Mouse (Mus musculus) spleen, adult 12 weeks (tissue): ENCODE results near the gene Stard13.

Experiments used
- DNase-seq: peaks from one replicate; pipeline ENCODE4 v3.0.0; 2022; ENCODE audit warnings: low spot score

The Stard13 gene

DNA sequence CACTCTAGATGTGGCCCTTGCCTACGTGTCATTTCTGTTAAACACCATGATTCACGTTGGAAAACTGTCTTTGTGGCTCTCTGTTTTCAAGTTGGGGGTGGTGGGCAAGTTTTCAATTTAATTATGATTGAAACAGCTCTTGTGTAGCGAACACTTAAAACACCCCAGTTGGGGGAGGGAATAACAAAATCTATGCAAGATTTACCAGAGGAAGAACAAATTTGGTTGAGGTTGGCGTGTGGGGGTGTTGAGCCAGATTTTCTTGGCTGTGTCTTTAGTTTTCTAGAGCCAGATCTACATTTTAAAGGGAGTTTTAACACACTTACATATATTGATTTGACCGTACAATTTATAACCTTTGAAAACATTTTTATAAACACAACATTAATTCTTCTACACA, 173.9 kb downstream of the Stard13 start:
- DNase-seq, result no peak

GRCm38 (mm10) chr5:151059352-151059751, 174.3 kb downstream of the Stard13 start:
- DNase-seq, result no peak

DNA sequence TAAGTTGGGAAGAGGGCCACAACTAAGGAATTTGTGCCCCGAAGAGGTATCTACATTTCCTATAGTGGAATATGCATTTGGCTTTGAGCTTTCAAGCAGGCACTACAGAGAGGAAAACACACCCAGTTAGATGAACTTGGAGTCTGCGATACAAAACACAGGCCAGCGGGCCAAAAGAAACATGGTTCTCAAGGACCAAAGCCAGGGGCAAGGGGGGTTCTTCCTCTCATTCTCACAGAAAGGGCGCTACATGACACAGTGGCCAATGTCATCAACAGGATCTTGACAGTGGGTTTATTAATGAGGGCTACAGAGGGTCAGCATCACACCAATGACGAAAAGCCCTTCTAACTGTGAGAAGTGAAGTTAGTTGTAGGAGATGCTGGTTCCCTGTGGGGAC, 175.9 kb downstream of the Stard13 start:
- no peak for DNase-seq

DNA sequence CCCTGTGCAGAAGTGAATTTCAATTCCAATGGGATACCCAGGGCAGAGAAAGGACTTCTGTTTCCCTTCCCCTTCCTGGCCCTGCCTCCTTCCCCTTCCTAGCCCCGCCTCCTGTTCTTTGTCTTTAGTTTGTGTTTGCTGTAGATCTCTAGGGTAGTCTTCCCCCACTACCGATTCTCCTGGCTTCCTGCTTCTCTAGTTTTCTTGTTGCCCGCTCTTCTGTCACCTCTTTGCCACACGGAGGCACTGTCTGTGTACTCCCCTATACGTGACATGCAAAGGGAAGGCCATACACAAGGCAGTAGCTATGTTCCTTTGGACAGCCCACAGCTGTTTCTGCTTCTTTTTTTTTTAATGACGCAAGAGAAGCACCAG, 176.7 kb downstream of the Stard13 start:
- DNase-seq, result no peak

- DNase-seq, result no peak
Measured at GRCm38 (mm10) chr5:151056255-151056919, 177.2 kb downstream of the Stard13 start.

DNA sequence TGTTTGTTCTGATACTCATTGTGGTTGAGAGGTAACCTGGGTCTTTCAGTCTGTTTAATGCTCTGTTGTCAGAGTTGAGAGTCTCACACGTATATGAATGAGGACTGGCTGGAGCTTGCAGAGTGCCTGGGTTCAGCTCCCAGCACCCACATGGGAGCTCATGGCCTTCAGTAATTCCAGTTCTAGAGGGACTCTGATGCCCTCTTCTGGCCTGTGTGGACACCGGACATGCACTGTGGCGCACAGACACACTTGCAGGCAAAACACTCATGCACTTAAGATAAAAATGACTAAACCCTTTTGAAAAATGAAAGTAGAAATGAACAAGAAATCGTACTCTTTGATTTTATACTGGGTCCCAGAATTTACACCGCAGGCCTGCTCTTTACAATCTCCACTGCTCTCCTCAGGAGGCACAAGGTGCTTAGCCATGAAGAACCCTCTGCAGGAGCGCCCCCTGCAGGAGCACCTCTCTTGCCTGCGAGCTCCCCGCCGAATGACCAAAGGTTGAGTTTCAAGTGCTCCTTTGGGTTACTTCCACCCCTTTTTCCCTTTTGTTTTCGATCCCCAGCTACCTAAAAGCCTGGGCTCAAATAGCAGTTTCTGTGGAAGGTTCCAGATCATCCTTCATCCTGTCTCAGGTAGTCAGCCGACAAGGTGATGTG, 178.1 kb downstream of the Stard13 start:
- no peak for DNase-seq

DNA sequence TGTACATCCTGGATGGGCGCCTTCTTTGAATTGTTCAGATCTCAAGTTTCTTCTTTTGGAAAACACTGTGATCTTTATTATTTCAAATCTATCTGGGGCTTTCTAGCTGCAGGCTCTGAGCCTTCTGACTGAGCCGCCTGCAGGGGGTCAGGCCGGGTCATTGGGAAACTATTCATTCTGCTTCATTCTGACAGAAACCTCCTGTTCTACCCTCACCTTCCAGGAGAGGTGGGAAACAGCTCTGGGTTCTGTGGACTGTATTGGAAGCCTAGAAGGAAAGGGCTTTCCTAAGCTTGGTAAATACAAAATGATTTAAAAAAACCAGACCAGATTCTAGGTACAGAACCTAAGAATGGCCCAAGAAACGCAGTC, 178.9 kb downstream of the Stard13 start:
- no peak for DNase-seq

DNA sequence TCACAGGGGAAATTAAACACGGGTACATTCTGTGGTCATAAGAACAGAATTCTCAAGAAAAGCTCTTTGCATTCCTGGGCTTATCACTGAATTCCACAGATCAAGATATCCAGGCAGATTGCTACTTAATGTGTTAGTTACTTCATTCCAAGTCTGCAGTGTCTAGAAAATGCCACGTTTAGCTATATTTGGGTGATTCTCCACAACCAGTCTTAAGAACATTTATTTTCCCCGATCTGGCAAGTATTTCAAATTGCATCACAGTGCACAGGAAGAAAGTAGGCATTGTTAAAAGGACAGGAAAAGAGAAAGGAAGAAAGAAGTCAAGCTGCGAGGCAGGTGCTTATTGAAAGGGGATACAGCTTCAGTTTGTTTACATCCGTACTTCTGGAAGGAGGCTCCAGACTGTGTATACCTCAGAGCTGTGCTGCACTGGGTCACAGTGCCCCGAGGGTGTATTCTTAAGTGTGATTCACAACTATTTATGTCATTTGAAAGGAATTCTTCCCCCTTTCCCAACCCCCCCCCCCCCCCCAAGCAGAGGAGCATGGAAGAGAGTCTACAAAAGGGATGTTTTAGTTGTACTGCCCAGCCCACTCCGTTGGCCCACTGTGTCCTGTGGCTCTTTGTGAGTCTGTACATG, 179.4 kb downstream of the Stard13 start:
- DNase-seq, result no peak

GRCm38 (mm10) chr5:151053190-151053589, 180.4 kb downstream of the Stard13 start:
- no peak for DNase-seq

DNA sequence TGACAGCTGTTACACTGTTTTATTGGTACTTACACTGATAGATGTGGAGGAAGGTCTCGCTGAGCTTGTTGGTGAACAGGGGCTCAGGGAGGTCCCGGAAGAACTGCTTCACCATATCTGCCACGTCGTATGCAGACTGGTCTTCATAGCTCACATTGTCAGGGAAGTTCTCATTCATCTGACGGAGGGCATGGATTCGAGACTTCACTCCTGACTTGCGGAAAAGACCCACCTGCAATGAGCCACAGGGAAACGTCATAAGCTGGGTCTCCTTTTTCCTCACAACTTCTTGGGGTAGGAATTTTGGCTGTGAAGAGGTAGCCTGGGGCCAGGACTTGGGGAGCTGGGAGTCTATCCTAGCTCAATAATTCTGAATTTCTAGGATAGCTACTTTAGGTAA, 181.3 kb downstream of the Stard13 start:
- DNase-seq, result no peak

DNA sequence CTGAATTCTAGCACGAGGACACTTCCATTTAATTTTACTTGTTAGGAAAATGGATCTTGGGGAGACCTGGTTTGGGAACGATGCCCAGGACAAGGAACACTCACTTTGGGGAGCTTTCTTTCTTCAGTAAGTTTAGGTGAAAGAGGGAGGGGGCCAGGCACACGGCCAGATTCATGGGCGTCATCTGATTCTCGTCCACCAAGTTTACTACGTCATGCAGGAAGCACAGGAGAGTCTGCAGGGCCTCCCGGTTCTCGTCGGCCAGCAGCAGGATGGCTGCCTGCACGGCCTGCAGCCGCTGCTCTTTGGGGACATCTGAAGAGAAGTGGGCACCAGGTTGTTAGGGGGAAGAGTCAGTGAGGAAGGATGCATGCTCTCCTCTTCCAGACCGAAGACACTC, 186.1 kb downstream of the Stard13 start:
- no peak for DNase-seq

- no peak for DNase-seq
Measured at GRCm38 (mm10) chr5:151046917-151047316, 186.7 kb downstream of the Stard13 start.

- no peak for DNase-seq
Measured at GRCm38 (mm10) chr5:151046131-151046530, 187.5 kb downstream of the Stard13 start.

DNA sequence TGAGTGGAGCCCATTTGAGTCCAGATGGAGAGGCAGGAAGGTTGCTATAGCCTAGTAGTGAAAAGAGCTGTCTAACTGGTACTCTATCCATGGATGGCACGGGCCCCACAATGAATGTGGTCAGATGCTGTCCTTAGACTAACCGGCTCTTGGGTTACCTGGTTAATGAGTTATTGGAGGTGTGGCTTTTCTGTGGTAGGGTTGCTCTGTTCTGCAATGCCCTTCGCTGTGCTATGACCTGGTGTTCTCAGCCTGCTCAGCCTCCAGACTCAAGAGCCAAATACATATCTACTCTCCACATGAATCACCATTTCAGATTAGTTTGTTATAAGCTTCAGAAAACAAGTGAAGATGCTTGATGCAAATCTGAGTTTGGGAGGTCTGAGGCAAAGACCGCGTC, 190.7 kb downstream of the Stard13 start:
- no peak for DNase-seq

GRCm38 (mm10) chr5:151037871-151038270, 195.8 kb downstream of the Stard13 start:
- no peak for DNase-seq

DNA sequence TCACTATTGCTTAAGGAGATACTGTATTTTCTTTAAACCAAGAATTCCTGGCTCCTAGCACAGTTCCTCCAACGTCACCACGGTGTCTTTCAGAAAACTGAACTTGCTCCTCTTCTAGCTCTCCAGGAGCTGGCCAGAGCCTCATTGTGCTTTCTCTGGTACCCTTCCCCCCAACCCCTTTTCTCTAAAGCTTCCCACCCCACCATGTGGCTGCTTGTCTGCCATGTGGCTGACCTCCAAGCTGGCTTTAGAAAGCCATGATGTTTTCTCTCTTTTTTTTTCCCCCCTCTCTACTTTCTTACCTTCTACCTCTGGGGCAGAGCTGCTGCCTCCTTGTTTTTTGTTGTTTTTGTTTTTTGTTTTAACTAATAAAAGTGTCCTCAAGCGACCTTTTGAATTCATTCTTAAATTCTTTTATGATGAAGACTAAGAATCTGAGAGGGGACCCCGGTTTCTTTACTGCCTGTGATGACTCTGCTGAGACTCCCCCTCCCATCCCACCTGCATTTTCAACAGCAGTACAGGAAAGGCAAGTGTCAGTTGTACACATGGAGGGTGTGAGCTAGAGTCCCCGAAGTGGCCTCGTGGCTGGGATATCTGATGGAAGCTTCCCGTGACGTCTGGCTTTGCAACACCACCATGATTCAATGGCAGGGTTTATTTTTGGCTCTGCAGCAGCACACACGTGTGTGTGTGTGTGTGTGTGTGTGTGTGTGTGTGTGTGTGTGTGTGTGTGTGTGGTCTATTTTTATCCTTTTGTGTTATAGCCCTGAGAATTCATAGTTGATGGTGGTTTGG, 198.7 kb downstream of the Stard13 start:
- DNase-seq, result no peak

DNA sequence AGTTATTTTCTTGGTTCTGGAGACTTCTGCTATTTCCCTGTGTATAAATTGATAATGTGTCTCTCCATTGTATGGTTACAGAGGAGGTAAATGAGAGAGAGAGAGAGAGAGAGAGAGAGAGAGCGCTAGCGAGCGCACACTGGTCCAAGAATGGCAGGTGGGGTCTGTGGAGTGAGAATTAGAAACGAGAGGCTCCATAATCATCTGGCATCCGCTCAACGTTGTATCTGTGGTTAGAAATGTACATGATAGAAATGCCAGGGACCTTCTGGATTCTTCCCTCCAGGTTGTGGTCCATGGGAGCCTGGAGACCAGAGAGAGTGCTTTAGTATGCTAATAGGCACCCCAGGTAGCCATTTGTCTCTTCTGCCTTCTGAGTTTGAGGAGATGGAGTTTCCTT, 204.7 kb downstream of the Stard13 start:
- no peak for DNase-seq

DNA sequence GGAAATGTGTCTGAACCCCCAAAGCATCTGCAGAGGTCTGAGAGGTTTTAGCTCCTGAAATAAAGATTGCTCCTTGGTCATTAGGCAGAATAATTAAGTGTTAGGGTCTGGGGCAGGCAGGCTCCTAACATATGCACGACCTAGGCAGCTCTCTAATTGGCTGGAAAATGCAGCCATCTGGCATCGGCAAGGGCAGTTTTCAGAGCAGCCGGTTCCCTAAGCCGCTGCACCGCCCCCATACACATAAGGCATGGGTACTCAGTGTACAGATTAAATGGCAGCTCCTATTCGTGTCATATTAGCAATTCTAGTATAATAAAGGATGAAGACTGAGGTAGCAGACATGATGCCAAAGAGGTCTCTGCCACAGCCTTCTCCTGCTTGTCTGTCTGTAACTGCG, 206.5 kb downstream of the Stard13 start:
- no peak for DNase-seq

- DNase-seq, result no peak
Measured at GRCm38 (mm10) chr5:151026069-151026468, 207.6 kb downstream of the Stard13 start.

DNA sequence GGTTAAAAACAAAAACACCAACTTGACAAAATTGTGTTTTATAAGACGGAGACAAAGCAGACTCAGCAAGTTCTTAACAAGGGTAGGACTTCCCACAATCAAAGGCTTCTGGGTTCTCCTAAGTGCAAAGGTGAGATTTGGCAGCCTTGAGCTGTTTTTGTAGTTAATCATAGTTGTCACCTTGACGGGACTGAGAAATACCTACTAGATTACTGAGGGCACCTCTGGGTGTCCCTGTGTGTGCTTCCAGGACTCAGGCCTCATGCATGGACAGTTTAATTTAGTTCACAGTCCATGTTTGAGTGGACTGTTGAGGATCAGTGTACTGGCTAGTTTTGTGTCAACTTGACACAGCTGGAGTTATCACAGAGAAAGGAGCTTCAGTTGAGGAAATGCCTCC, 209.2 kb downstream of the Stard13 start:
- no peak for DNase-seq

DNA sequence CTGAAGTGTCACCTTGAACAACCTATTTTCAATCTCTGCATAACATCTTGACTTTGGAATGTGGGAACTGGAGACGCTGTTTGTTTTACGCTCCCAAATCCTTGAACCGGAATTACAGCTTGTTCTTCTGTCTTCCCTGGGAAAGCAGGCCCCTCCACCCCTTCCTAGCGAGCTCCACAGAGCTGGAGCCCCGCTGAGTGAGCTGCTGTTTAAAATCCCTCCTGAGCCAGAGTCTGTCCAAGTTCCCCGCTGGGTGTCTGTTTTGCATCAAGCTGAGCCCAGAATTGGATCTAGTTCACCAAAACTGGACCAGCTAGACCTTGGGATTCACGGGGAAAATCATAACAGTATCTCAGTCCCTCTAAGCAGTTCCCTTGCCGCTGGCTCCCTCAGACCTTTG, 210.2 kb downstream of the Stard13 start:
- DNase-seq, result no peak

GRCm38 (mm10) chr5:151022939-151023338, 210.7 kb downstream of the Stard13 start:
- no peak for DNase-seq

GRCm38 (mm10) chr5:151022026-151022425, 211.6 kb downstream of the Stard13 start:
- DNase-seq, result no peak
